Mouse (Mus musculus): Measurements from ENCODE around the gene Tubb4b.

Tubb4b gene

DNA sequence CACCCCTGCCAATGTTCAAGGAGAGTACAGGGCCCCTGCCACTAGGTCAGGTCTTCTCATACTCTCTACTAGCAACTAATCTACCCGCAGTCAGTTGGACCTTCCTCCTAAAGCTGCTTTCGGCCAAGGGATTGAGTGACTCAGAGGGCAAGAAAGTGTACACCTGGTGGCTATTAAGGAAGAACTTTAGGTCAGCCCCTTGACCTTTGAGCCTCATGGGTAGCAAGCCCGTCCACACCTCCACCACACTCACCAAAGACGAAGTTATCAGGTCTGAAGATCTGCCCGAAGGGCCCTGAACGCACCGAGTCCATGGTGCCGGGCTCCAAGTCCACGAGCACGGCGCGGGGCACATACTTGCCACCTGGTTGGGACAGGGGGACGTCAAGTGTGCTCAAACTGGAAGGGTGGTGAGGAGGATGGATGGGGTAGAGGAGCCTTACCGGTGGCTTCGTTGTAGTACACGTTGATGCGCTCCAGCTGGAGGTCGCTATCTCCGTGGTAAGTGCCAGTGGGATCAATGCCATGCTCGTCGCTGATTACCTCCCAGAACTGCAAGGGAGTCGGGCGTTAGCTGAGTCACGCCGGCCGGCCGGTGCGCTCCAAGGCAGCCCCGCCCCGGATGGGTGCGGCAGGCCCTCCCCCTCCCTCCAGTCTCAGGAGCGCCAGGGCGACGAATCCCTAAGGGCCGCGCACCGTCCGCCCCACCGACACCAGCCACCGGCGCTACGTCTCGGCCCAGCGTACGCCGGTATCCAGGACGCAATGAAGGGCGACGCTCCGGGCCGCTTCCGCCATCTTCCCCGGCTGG is 616 bp downstream of the Tubb4b start:
- DNase-seq: no peak

- DNase-seq: no peak
These were observed 3.1 kb downstream of the Tubb4b start for GRCm38 (mm10) chr2:25221331-25221772.

DNA sequence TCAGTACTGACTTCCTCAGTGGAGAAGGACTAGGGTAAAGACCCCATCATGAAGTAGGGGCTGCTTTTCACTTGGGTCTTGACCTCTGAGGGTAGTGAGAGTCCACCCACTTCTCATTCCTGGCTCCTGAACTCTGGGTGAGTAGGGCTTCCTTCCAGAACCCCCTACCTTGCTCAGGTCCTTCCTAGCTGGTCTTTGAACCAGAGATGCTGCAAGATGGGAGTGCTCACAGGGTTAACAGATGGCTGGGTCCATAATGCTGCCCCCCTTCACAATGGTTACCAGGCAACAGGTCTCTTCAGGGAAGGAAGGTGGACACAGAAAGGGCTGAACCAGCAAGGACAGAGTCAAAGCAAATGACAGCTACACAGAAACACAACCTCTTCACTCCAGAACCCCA is 6.1 kb downstream of the Tubb4b start, which contains the start of gene Fam166a:
Gene Fam166a (plus strand): TSS at position 301 of the 400 bp plus-strand sequence.
- no peak for DNase-seq

- no peak for DNase-seq
These were observed 6.8 kb downstream of the Tubb4b start for GRCm38 (mm10) chr2:25217666-25218065.

- DNase-seq: no peak
These were observed 10.1 kb downstream of the Tubb4b start, which contains the start of gene Stpg3 for GRCm38 (mm10) chr2:25214444-25214843. TSS of gene Stpg3 (minus strand) at chr2:25214637.

GRCm38 (mm10) chr2:25213266-25213865 is 11.1 kb downstream of the Tubb4b start:
- no peak for DNase-seq

- peak; percentile 81 for DNase-seq
These were observed 13.3 kb downstream of the Tubb4b start, which contains the start of gene Nelfb for GRCm38 (mm10) chr2:25211121-25211670. TSS of gene Nelfb (minus strand) at chr2:25211489.

DNA sequence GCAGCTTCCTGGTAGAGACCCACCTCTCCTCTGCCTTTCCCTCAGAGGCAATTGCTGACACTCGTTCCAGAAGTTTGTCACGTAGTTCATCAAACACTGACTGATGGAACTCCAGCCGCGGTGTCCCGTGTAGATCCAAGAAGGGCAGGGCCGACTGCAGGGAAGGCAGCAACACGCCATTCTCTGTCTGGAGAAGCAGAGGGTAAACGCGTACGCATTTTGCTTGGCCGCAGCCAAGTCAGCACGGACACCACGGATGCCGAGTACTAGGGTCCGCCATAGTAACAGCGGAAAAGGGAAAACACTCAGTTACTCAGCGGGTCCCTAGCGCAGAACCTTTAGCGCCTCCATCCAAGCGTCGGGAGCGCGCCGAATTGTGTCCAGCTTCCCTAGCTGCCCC is 13.8 kb downstream of the Tubb4b start:
- no peak for DNase-seq

DNA sequence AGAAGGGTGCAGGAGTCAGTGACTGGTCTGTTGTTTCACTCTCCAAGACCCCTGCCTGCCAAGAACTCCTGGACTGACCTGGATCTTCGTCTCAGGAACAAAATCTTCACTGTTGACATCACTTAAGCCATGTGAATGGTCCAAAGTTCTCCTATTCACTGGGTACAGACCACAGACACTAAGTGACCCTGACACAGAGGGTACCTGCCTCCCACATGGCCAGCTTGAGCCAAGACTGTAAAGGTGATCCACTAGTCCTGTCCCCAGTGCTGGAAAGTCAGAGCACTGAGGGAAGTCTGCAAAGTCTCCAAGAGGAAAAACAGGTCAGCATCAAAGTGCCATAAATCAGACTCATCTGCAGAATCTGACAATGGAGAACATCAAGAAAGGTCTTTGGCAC is 16.9 kb downstream of the Tubb4b start:
- no peak for DNase-seq

DNA sequence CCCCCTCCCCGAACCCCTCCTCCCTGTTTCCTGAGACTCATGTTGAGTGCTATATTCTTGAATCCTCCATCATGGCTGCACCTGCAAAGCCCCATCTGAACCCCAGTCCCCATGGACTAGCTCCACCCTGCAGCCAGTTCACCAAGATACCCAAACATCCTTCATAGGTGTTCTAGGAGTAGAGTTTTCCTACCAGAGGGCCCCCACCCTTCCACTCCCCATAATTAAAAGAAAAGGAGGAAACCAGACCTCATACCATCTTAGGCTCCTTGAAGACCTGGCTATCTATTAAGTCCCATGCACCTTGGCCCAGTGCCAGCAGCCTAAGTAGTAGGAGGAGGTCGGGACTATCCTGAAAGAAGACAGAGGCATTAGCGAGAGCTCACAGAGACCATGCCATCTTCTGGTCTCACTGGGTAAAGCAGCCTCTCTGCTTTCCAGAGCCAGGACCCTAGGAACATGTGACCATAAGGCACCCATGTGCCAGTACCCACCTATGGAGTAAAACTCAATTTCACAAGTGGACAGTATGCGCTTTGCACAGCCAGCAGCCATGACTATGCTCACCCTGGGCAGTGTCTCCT is 20.8 kb downstream of the Tubb4b start:
- DNase-seq: no peak

DNA sequence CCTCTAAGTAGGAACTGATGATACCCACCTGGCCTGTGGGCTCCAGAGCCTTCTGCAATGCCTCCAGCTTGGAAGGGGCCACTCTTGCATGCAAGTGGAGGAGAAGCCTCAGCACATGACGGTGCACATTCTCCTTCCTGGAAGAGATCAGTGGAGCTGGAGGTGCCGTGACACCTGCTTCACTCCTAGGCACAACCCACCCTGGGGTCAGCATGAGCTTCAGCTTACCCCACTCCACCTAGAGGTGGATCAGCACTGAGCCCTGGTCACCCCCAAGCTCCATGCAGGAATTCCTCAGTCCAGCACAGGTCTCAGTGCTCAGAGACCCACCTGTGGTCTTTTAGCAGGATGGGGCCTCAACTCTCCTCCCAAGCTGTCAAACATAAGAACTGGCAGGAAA is 23.9 kb downstream of the Tubb4b start:
- no peak for DNase-seq

DNA sequence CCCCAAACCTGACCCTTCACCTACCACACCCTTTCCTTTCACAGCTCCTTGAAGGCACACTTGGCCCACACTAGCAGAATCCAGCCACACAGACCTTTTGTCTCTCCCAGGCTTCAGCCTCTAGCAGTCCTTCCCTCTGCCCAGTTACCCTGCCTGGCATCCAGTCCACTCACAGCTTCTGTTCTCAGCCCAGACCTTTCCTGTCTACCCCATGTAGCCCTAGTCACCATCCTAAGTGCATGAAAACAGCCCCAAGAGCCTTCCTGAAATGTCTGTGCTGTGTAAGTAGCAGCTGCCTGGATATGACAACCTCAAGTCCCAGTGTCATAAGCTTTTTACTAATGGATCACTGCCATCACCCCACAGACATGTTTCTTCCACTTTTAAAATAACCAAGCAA is 26.6 kb downstream of the Tubb4b start:
- no peak for DNase-seq

DNA sequence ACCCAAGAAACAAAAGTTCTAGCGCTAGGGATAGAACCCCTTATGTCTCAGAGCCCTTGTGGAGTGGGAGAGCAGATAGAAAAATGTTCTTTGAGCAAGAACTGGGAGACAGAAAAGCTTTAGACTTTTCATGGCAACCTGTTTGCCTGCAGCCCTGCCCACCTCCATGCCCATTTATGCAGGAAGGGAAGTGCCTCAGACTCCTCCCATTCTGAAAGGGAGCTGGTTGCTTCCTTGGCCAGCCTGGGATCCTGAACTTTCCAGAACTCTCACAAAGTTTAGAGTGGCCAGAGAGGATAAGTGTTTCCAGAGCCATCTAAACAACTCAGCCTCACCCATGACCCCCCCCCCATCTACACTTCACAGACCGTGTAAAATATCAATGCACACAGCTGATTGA is 27.3 kb downstream of the Tubb4b start:
- DNase-seq: no peak

- DNase-seq: no peak
These were observed 28.1 kb downstream of the Tubb4b start, which contains the start of gene Tor4a for GRCm38 (mm10) chr2:25196172-25196954. TSS of gene Tor4a (minus strand) at chr2:25196886.

DNA sequence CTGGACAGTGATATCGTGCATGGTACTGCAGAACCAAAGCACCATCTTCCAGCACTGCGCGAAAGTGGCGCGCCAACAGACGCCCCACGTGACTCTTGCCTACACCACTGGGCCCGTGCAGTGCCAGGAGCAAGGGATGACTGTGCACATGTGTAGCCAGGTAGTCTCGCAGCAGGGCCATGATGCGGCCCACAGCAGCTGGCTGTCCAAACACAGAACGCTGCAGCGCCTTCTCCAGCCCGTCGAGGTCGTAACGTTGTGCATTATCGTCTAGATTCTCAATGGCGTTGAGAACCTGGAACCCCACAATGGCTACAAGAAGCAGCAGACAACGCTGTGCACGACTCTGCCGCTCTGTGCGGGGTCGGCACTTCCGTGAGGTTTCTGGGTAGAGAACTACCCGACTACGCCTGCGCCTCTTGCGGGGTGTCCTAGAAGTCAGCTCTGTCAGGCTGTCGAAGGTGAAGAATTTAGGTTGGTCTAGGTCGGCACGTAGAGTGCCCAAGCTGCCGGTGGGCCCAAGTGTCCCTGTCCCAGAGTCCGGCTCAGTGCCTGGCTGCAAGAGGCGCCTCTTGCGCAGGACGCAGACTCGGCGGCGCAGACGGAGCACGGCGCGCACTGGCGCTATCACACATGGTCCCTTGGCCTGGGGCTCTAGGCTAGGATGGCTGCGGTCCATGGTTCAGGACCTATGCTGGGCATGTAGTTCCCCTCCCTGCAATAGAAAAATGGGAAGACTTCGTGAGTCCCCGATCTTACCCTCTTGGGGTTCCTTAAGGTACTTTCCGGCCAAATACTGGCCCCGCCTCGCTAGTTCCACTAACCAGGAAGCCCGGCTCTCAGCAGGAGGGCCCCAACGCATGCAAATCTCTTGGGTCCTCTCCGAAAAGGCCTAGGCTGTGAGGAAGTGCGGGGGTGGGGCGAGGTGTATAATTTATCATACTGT is 29.0 kb downstream of the Tubb4b start:
- DNase-seq: no peak

DNA sequence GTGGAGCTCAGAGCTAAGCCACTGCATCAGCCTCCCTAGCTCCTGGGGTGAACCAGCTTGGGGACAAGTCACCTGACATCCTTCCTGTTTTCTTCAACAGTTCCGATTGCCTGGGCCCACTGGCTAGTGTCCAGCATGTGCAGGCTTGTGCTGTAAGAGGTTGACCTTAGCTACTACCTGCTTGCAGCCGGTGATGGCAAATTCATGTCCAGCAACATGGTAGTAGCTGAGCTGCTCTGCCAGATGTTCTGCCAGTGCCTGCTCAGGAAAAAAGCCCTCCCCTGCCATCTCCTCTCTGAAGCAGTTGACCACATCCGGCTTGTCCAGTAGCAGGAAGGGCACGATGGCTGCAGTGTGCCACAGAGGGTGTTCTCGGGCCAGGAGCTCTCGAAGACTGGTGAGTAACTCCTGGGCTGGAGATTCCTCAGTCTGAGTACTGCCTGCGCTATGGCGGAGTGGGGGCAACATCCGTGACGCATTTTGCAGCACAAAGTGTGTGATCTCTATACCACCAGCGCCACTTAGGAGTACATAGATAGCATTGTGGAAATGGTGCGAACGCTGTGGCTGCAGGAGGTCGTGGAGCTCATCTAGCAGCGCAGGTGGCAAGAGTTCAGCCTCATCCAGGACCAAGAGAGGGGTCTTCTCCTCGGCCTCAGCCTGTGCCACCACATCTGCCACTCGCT is 29.9 kb downstream of the Tubb4b start:
- no peak for DNase-seq

DNA sequence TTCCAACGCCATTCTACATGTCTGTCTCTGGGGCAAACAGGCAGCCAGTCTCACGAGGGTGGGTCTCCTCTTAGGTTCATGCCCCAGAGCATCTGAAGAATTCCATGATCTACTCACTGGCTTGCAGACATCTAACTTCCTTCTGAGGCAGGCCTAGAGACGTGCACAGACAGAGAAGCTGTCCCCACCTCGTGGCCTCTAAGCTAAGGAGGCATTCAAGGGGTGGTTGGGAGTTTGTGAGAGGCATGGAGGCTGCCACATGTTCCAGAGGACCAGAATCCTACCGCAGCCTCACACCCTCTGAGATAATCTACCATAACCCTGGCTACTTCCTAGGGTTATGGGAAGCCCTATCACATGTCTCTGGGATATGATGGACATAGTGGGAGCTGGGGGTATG is 30.5 kb downstream of the Tubb4b start:
- DNase-seq: no peak

GRCm38 (mm10) chr2:25193330-25193770 is 31.2 kb downstream of the Tubb4b start:
- DNase-seq: peak; percentile 82

- no peak for DNase-seq
These were observed 36.7 kb downstream of the Tubb4b start for GRCm38 (mm10) chr2:25187841-25188240.

GRCm38 (mm10) chr2:25186575-25186930 is 37.9 kb downstream of the Tubb4b start:
- no peak for DNase-seq

All from cerebellum, adult 11 months (tissue).